Mouse (Mus musculus) bone marrow, adult 2 months (tissue): ENCODE results near the gene Sntn. TPM values are rescaled to one million over a fixed set of nuclear protein-coding genes. Genes with fewer than 3 reads are reported as not detected.

ENCODE experiments used
- H3K27ac ChIP-seq: fragments of 200-500 bp; 2 replicates; pipeline ENCODE4 v1.5.1; 2012; ENCODE audit warnings: low read depth, mild to moderate bottlenecking, control low read depth, inconsistent platforms, low read length; ENCODE audit not compliant: control insufficient read depth, poor library complexity, insufficient read depth
- H3K4me1 ChIP-seq: fragments of 200-500 bp; 2 replicates; pipeline ENCODE4 v1.6.1; 2011; ENCODE audit warnings: low read length; ENCODE audit not compliant: control insufficient read depth, insufficient read depth
- H3K4me3 ChIP-seq: fragments of 200-500 bp; replicated peaks from 2 replicates; pipeline ENCODE3; 2011; ENCODE audit warnings: mild to moderate bottlenecking, low read depth, low read length, control low read depth; ENCODE audit not compliant: control insufficient read depth
- CTCF ChIP-seq: fragments of 200-500 bp; IDR thresholded peaks from 2 replicates; pipeline ENCODE4 v1.5.1; 2011; ENCODE audit warnings: low read length, control low read depth; ENCODE audit not compliant: control insufficient read depth, insufficient read depth
- POLR2A ChIP-seq: fragments of 200-500 bp; IDR thresholded peaks from 2 replicates; pipeline ENCODE4 v1.6.1; 2011; ENCODE audit warnings: low read depth, mild to moderate bottlenecking, control low read depth, low read length, borderline replicate concordance; ENCODE audit not compliant: control insufficient read depth
- WGBS: fragments of 180-500 bp; shearing (Covaris S2); methylation state at CpG from one replicate; pipeline ENCODE4 v1.1.7; 2018; 5-methylcytosine and 5-hydroxymethylcytosine counted together
- polyA plus RNA-seq: library from polyadenylated mRNA; stranded (reverse); fragments of >200 nt; gene quantifications from 2 replicates; pipeline ENCODE4 v1.2.4, GENCODE M21; 2011; ENCODE audit warnings: low replicate concordance; ENCODE audit not compliant: missing spikeins, insufficient read depth, insufficient read length

Gene Sntn
- polyA plus RNA-seq: not detected in 2 replicates

GRCm38 (mm10) chr14:13670576-13670975 is at the start of gene Sntn:
Gene Sntn (plus strand): TSS chr14:13670876.
- 81% methylated on average over 2 of the region's 2 CpGs for WGBS
- no peak within 1 kb of the TSS for H3K4me3 ChIP-seq
- no peaks in the 10 kb centered on the region for H3K4me1 ChIP-seq
- TF ChIP-seq POLR2A: no peak
- TF ChIP-seq CTCF: no peak
- no peak within 1 kb of the TSS for H3K27ac ChIP-seq

GRCm38 (mm10) chr14:13649865-13650264 is 20.8 kb upstream of the Sntn start:
- WGBS: 73% methylated on average over 1 of the region's 1 CpGs
- H3K27ac ChIP-seq: no peak overlapping the region
- no peak for TF ChIP-seq POLR2A
- TF ChIP-seq CTCF: no peak
- no peaks in the 10 kb centered on the region for H3K4me1 ChIP-seq
- no peak overlapping the region for H3K4me3 ChIP-seq

GRCm38 (mm10) chr14:13651039-13651438 is 19.6 kb upstream of the Sntn start:
- H3K4me3 ChIP-seq: no peak overlapping the region
- H3K27ac ChIP-seq: no peak overlapping the region
- 47% methylated on average over 1 of the region's 1 CpGs for WGBS
- TF ChIP-seq CTCF (no peak), POLR2A (no peak)
- no peaks in the 10 kb centered on the region for H3K4me1 ChIP-seq

GRCm38 (mm10) chr14:13651541-13652298 is 19.0 kb upstream of the Sntn start:
- 72% methylated on average over 2 of the region's 2 CpGs for WGBS
- Histone ChIP-seq H3K27ac (no peak overlapping the region), H3K4me1 (no peaks in the 10 kb centered on the region), H3K4me3 (no peak overlapping the region)
- TF ChIP-seq CTCF (no peak), POLR2A (no peak)

GRCm38 (mm10) chr14:13686716-13687115 is 16.0 kb downstream of the Sntn start:
- H3K4me1 ChIP-seq: no peaks in the 10 kb centered on the region
- no peak overlapping the region for H3K4me3 ChIP-seq
- no peak overlapping the region for H3K27ac ChIP-seq
- WGBS: 30% methylated on average over 1 of the region's 1 CpGs
- TF ChIP-seq POLR2A: no peak
- no peak for TF ChIP-seq CTCF

- WGBS: 49% methylated on average over 2 of the region's 2 CpGs
- no peak for TF ChIP-seq POLR2A
- TF ChIP-seq CTCF: no peak
- no peak overlapping the region for H3K27ac ChIP-seq
- no peaks in the 10 kb centered on the region for H3K4me1 ChIP-seq
- H3K4me3 ChIP-seq: no peak overlapping the region
Observed at GRCm38 (mm10) chr14:13690426-13690825, 19.8 kb downstream of the Sntn start.

GRCm38 (mm10) chr14:13732263-13732662 is 61.6 kb downstream of the Sntn start:
- Histone ChIP-seq H3K4me3 (no peak overlapping the region), H3K27ac (no peak overlapping the region), H3K4me1 (no peaks in the 10 kb centered on the region)
- WGBS: 40% methylated on average over 4 of the region's 4 CpGs
- TF ChIP-seq POLR2A (no peak), CTCF (no peak)

Other genes with a start within 250 kb of the Sntn start
- 0.50 TPM in 1 of 2 replicates, not detected in the other for gene Gm281, start 243.6 kb downstream of the Sntn start, polyA plus RNA-seq